Mouse (Mus musculus) splenic B cell, adult 2 months (primary cell): ENCODE measurements around the gene Clta.

ENCODE experiments used
- DNase-seq: peaks from one replicate; pipeline ENCODE4 v3.0.0-alpha.2; 2011; ENCODE audit warnings: low read depth, low spot score
- H3K27me3 ChIP-seq: 2 replicates; pipeline ENCODE4 v1.6.1; 2012; ENCODE audit warnings: mild to moderate bottlenecking, low read length, moderate library complexity, mixed read lengths; ENCODE audit not compliant: control insufficient read depth, poor library complexity, insufficient read depth, severe bottlenecking
- H3K36me3 ChIP-seq: 2 replicates; pipeline ENCODE4 v1.6.1; 2012; ENCODE audit warnings: mild to moderate bottlenecking, low read length, moderate library complexity, mixed read lengths; ENCODE audit not compliant: control insufficient read depth, poor library complexity, insufficient read depth, severe bottlenecking

The Clta gene

GRCm38 (mm10) chr4:44004126-44004525, at the start of gene Clta:
Clta (plus strand) TSS chr4:44004452.
- no peaks in the 10 kb centered on the region for H3K27me3 ChIP-seq
- DNase-seq = no peak
- no peaks in the 10 kb centered on the region for H3K36me3 ChIP-seq

GRCm38 (mm10) chr4:43957292-43957845, 46.9 kb upstream of the Clta start, which contains the start of gene Glipr2:
Glipr2 (plus strand) TSS chr4:43957401.
- no peaks in the 10 kb centered on the region for H3K36me3 ChIP-seq
- DNase-seq = peak; percentile 85
- H3K27me3 ChIP-seq = no peaks in the 10 kb centered on the region

GRCm38 (mm10) chr4:43957846-43958461, 46.3 kb upstream of the Clta start:
- no peak for DNase-seq
- no peaks in the 10 kb centered on the region for H3K27me3 ChIP-seq
- no peaks in the 10 kb centered on the region for H3K36me3 ChIP-seq

- Histone ChIP-seq H3K27me3 (no peaks in the 10 kb centered on the region), H3K36me3 (no peaks in the 10 kb centered on the region)
- DNase-seq = peak; percentile 52
These were observed 44.6 kb upstream of the Clta start for GRCm38 (mm10) chr4:43959523-43960179.

- no peaks in the 10 kb centered on the region for H3K27me3 ChIP-seq
- peak; percentile 25 for DNase-seq
- H3K36me3 ChIP-seq = no peaks in the 10 kb centered on the region
These were observed 44.0 kb upstream of the Clta start for GRCm38 (mm10) chr4:43960207-43960606.

- H3K36me3 ChIP-seq = no peaks in the 10 kb centered on the region
- DNase-seq = no peak
- H3K27me3 ChIP-seq = no peaks in the 10 kb centered on the region
These were observed 39.9 kb upstream of the Clta start for GRCm38 (mm10) chr4:43964326-43964833.

- no peaks in the 10 kb centered on the region for H3K27me3 ChIP-seq
- no peak for DNase-seq
- H3K36me3 ChIP-seq = no peaks in the 10 kb centered on the region
These were observed 39.1 kb upstream of the Clta start for GRCm38 (mm10) chr4:43964951-43965684.

GRCm38 (mm10) chr4:43965856-43966535, 38.3 kb upstream of the Clta start:
- H3K27me3 ChIP-seq = no peaks in the 10 kb centered on the region
- no peaks in the 10 kb centered on the region for H3K36me3 ChIP-seq
- DNase-seq = peak; percentile 37

- Histone ChIP-seq H3K36me3 (no peaks in the 10 kb centered on the region), H3K27me3 (no peaks in the 10 kb centered on the region)
- no peak for DNase-seq
These were observed 35.6 kb upstream of the Clta start for GRCm38 (mm10) chr4:43968650-43969049.

- DNase-seq = no peak
- Histone ChIP-seq H3K27me3 (no peaks in the 10 kb centered on the region), H3K36me3 (no peaks in the 10 kb centered on the region)
These were observed 34.9 kb upstream of the Clta start for GRCm38 (mm10) chr4:43969373-43969772.

- DNase-seq = peak; percentile 63
- Histone ChIP-seq H3K36me3 (no peaks in the 10 kb centered on the region), H3K27me3 (no peaks in the 10 kb centered on the region)
These were observed 33.6 kb upstream of the Clta start for GRCm38 (mm10) chr4:43970393-43971330.

- Histone ChIP-seq H3K36me3 (no peaks in the 10 kb centered on the region), H3K27me3 (no peaks in the 10 kb centered on the region)
- DNase-seq = no peak
These were observed 32.6 kb upstream of the Clta start for GRCm38 (mm10) chr4:43971541-43972136.

GRCm38 (mm10) chr4:43972137-43972591, 32.1 kb upstream of the Clta start:
- Histone ChIP-seq H3K27me3 (no peaks in the 10 kb centered on the region), H3K36me3 (no peaks in the 10 kb centered on the region)
- peak; percentile 89 for DNase-seq
